Mouse (Mus musculus) liver, embryonic 11.5 days (tissue): ENCODE measurements around the gene Ndufaf3. TPM values are rescaled to one million over a fixed set of nuclear protein-coding genes. Genes with fewer than 3 reads are reported as not detected.

Experiments used
- ATAC-seq: fragments of 200-750 bp; cut with Nextera tagmentation; replicated peaks from 2 replicates; pipeline ENCODE4 v1.8.0; 2017; ENCODE audit warnings: moderate number of reproducible peaks, mild to moderate bottlenecking, moderate TSS enrichment, moderate library complexity; ENCODE audit not compliant: low FRiP score
- DNase-seq: peaks from one replicate; pipeline ENCODE4 v3.0.0-alpha.2; 2017; ENCODE audit warnings: low spot score
- H3K27ac ChIP-seq: fragments of 300-500 bp; sonication (generic); 2 replicates; pipeline ENCODE4 v1.5.1; 2014; ENCODE audit warnings: mild to moderate bottlenecking, low read depth, low read length, control low read depth
- H3K27me3 ChIP-seq: fragments of 300-500 bp; sonication (generic); replicated peaks from 2 replicates; pipeline ENCODE4 v1.6.1; 2014; ENCODE audit warnings: low read length, mixed read lengths; ENCODE audit not compliant: control insufficient read depth, insufficient read depth
- H3K36me3 ChIP-seq: fragments of 300-500 bp; sonication (generic); 2 replicates; pipeline ENCODE4 v1.6.1; 2014; ENCODE audit warnings: mild to moderate bottlenecking, low read length, moderate library complexity, mixed read lengths; ENCODE audit not compliant: control insufficient read depth, insufficient read depth
- H3K4me1 ChIP-seq: fragments of 300-500 bp; sonication (generic); replicated peaks from 2 replicates; pipeline ENCODE4 v1.6.1; 2014; ENCODE audit warnings: low read length, mixed read lengths; ENCODE audit not compliant: control insufficient read depth, insufficient read depth
- H3K4me2 ChIP-seq: fragments of 300-500 bp; sonication (generic); 2 replicates; pipeline ENCODE4 v1.6.1; 2014; ENCODE audit warnings: mild to moderate bottlenecking, control low read depth, moderate library complexity
- H3K4me3 ChIP-seq: fragments of 300-500 bp; sonication (generic); 2 replicates; pipeline ENCODE4 v1.5.1; 2014; ENCODE audit warnings: low read depth, low read length, control low read depth
- H3K9ac ChIP-seq: fragments of 300-500 bp; sonication (generic); 2 replicates; pipeline ENCODE4 v1.6.1; 2014; ENCODE audit warnings: low read depth, low read length, control low read depth
- H3K9me3 ChIP-seq: fragments of 300-500 bp; sonication (generic); 2 replicates; pipeline ENCODE4 v1.6.1; 2016; ENCODE audit warnings: low read length, inconsistent platforms, mixed read lengths; ENCODE audit not compliant: control insufficient read depth
- WGBS: fragments of 180-500 bp; shearing (Covaris S2); extraction: QIAGEN DNeasy Blood & Tissue Kit; methylation state at CpG from one replicate; pipeline ENCODE4 v1.1.7; 2014; 5-methylcytosine and 5-hydroxymethylcytosine counted together
- polyA plus RNA-seq: library from polyadenylated mRNA; unstranded; fragments of >200 nt; fragmentation: Nextera tagmentation; extraction: Ambion mirVana; gene quantifications from 2 replicates; pipeline ENCODE4 v1.2.1, GENCODE M21; 2014

Ndufaf3 gene
- polyA plus RNA-seq, 1 experiment from 2014 or later: 45.9 TPM

DNA sequence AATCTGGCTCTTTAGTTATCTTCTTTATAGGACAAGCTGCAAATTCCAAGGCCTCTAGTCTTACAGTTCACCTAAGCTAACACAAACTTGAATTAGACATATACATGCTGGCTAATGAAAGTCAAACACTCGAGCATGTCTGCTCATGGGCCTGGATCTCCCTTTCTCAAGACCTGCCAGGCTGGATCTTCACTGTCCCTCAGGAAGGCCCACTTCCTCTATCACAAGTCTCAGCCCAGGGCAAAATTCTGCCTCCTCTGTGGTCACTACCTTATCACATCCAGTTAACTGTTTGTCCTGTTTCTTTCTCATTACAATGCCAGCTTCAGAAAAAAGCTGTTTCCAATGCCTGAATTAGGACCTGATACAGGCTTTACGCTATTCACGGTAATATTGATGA is 27.1 kb upstream of the Ndufaf3 start:
- Histone ChIP-seq H3K27me3 (no peaks in the 10 kb centered on the region), H3K4me3 (no peak overlapping the region), H3K4me2 (no peak overlapping the region), H3K27ac (no peak overlapping the region), H3K9ac (no peak overlapping the region), H3K36me3 (no peaks in the 10 kb centered on the region), H3K4me1 (peaks cover 9% of the 10 kb centered on the region; the same call in 1 of the 2 replicates), H3K9me3 (no peaks in the 10 kb centered on the region)
- ATAC-seq (no peak), DNase-seq (no peak)
- 45% methylated on average over 3 of the region's 3 CpGs for WGBS

DNA sequence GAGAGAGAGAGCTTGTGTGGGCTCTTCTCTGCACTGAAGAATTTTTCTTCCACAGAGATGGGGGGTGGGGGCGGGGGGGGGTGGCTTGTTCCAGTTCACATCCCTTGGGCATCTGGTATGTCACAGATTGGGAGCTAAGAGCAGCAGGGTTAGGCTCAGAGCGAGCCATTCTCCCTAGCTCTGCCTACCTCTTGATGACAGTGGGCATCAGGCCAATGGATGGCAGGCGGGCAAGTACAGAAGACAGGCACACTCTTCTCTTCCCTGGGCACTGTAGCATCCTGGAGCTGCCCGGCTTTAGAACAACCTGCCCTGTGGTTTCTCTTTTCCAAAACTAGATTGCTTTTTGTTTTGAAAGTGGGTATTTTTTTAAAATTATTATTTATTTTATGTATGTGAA is 24.2 kb upstream of the Ndufaf3 start:
- H3K9me3 ChIP-seq: no peaks in the 10 kb centered on the region
- peaks cover 17% of the 10 kb centered on the region for H3K4me1 ChIP-seq
- no peak overlapping the region for H3K27ac ChIP-seq
- H3K27me3 ChIP-seq: no peaks in the 10 kb centered on the region
- no peak for DNase-seq
- H3K36me3 ChIP-seq: no peaks in the 10 kb centered on the region
- 79% methylated on average over 4 of the region's 4 CpGs for WGBS
- no peak overlapping the region for H3K4me2 ChIP-seq
- no peak for ATAC-seq
- H3K4me3 ChIP-seq: no peak overlapping the region
- H3K9ac ChIP-seq: no peak overlapping the region

DNA sequence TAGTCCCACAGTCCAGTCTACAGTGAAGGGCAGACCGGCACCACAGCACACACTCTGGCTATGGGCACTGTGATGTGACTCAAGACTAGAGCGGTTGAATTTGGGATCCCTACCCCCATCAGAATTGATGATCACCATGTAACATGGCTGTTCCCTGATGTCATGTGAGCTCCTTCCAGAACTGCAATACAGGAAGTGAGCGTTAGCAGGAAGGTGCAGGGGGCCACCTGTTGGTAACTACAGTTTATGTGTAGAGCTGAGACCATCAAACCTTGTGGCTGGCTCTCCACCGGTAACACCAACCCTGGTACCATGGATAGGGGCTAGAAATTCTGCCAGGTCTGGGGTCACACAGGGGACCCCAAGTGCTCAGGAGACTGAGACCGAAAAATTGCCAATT is 22.0 kb upstream of the Ndufaf3 start:
- H3K4me1 ChIP-seq: peaks cover 14% of the 10 kb centered on the region
- H3K27me3 ChIP-seq: no peaks in the 10 kb centered on the region
- 67% methylated on average over 5 of the region's 5 CpGs for WGBS
- H3K9ac ChIP-seq: no peak overlapping the region
- H3K4me3 ChIP-seq: no peak overlapping the region
- no peak overlapping the region for H3K27ac ChIP-seq
- DNase-seq (no peak), ATAC-seq (no peak)
- no peaks in the 10 kb centered on the region for H3K9me3 ChIP-seq
- no peaks in the 10 kb centered on the region for H3K36me3 ChIP-seq
- no peak overlapping the region for H3K4me2 ChIP-seq

GRCm38 (mm10) chr9:108587571-108588180 is 20.4 kb upstream of the Ndufaf3 start:
- DNase-seq (peak; percentile 53), ATAC-seq (peak; percentile 55; the same call in 1 of the 2 replicates)

GRCm38 (mm10) chr9:108579344-108579690 is 12.1 kb upstream of the Ndufaf3 start:
- H3K4me1 ChIP-seq: peaks cover 17% of the 10 kb centered on the region
- H3K4me3 ChIP-seq: peak overlapping the region; percentile 78
- 50% methylated on average over 5 of the region's 5 CpGs for WGBS
- H3K9ac ChIP-seq: peak overlapping the region; percentile 76
- H3K4me2 ChIP-seq: peak overlapping the region; percentile 90
- no peak; the same call in 1 of the 2 replicates for ATAC-seq
- no peaks in the 10 kb centered on the region for H3K9me3 ChIP-seq
- H3K27ac ChIP-seq: peak overlapping the region; percentile 49
- H3K27me3 ChIP-seq: no peaks in the 10 kb centered on the region
- DNase-seq: no peak
- H3K36me3 ChIP-seq: peaks cover 11% of the 10 kb centered on the region; the same call in 1 of the 2 replicates

More at GRCm38 (mm10) chr9:108587571-108588180, 20.4 kb upstream of the Ndufaf3 start:
- no peaks in the 10 kb centered on the region for H3K36me3 ChIP-seq
- H3K9ac ChIP-seq: peak overlapping the region; percentile 25; the same call in 1 of the 2 replicates
- H3K9me3 ChIP-seq: no peaks in the 10 kb centered on the region
- no peaks in the 10 kb centered on the region for H3K27me3 ChIP-seq
- H3K4me2 ChIP-seq: peak overlapping the region; percentile 53
- H3K4me3 ChIP-seq: 0 out of 2 replicates have a peak overlapping the region, but pooled peaks have one; percentile 10
- H3K27ac ChIP-seq: peak overlapping the region; percentile 30; the same call in 1 of the 2 replicates
- H3K4me1 ChIP-seq: peaks cover 14% of the 10 kb centered on the region
- 18% methylated on average over 14 of the region's 14 CpGs for WGBS

GRCm38 (mm10) chr9:108578545-108579343 is 11.5 kb upstream of the Ndufaf3 start, which contains the start of gene Wdr6:
TSS of gene Wdr6 (minus strand) at chr9:108578739.
- H3K4me1 ChIP-seq: peaks cover 17% of the 10 kb centered on the region

GRCm38 (mm10) chr9:108577934-108578544 is 10.8 kb upstream of the Ndufaf3 start:
- Histone ChIP-seq H3K36me3 (peaks cover 19% of the 10 kb centered on the region), H3K9me3 (no peaks in the 10 kb centered on the region), H3K4me2 (peak overlapping the region; percentile 90), H3K4me3 (peak overlapping the region; percentile 78), H3K27me3 (no peaks in the 10 kb centered on the region), H3K9ac (peak overlapping the region; percentile 76), H3K27ac (peak overlapping the region; percentile 82), H3K4me1 (peaks cover 20% of the 10 kb centered on the region)
- DNase-seq: no peak
- WGBS: under 1% methylated on average over 24 of the region's 24 CpGs
- peak; percentile 27; the same call in 1 of the 2 replicates for ATAC-seq

More at GRCm38 (mm10) chr9:108578545-108579343, 11.5 kb upstream of the Ndufaf3 start, which contains the start of gene Wdr6:
- H3K9ac ChIP-seq: peak within 1 kb of the TSS; percentile 76
- peak within 1 kb of the TSS; percentile 78 for H3K4me3 ChIP-seq
- H3K27ac ChIP-seq: peak within 1 kb of the TSS; percentile 82
- H3K4me2 ChIP-seq: peak within 1 kb of the TSS; percentile 90
- ATAC-seq (peak; percentile 96), DNase-seq (peak; percentile 92)
- 6% methylated on average over 51 of the region's 51 CpGs for WGBS
- H3K36me3 ChIP-seq: peaks cover 14% of the 10 kb centered on the region; the same call in 1 of the 2 replicates
- H3K9me3 ChIP-seq: no peaks in the 10 kb centered on the region
- H3K27me3 ChIP-seq: no peaks in the 10 kb centered on the region

DNA sequence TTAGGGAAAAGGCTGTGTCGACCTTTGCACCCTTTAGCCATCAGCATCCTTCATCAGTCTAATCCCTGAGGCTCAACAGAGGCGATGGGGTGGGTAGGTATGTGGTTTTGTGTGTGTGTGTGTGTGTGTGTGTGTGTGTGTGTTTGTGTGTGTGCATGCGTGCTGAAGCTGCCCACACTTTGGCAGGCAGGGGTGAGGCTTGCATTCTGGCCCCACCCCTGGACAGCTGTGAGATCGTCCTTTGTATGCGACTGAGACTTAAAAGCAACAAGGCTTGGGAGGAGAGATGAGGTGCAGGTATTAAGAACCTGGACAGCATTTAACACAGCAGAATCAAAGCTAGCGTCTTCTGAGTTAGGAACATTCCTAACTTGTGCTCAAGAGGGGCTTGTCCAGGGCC is 9.8 kb upstream of the Ndufaf3 start:
- Histone ChIP-seq H3K27ac (no peak overlapping the region), H3K27me3 (no peaks in the 10 kb centered on the region), H3K4me1 (peaks cover 20% of the 10 kb centered on the region), H3K9me3 (no peaks in the 10 kb centered on the region), H3K4me2 (peak overlapping the region; percentile 90), H3K4me3 (0 out of 2 replicates have a peak overlapping the region, but pooled peaks have one; percentile 6), H3K36me3 (peaks cover 28% of the 10 kb centered on the region), H3K9ac (no peak overlapping the region)
- 62% methylated on average over 6 of the region's 6 CpGs for WGBS
- no peak for ATAC-seq
- no peak for DNase-seq
